Mouse (Mus musculus) gastrocnemius, postnatal 4 days (tissue): ENCODE measurements around the gene Catsperz. TPM values are rescaled to one million over a fixed set of nuclear protein-coding genes. Genes with fewer than 3 reads are reported as not detected.
A peak's percentile ranks its signal among the peaks of the same experiment; 100 is the strongest.

Source experiments
- microRNA-seq: library from miRNA; unstranded; fragments of <30 nt; microRNA quantifications from one replicate; pipeline ENCODE4 v1.2.0, GENCODE M21; 2021
- total RNA-seq, 2 experiments: library from RNA; stranded (reverse); gene quantifications; 2 replicates each; pipeline ENCODE4 v1.2.3; 2021

Catsperz gene
- total RNA-seq, 2 experiments from 2014 or later, result not detected

Small RNA genes lying within 50 kb of the gene (microRNA-seq; reads per million reads assigned to microRNA genes)
- gene Mir6990, result 2.1 reads per million, percentile 2 among the genes with 10 or more reads in this experiment

Other genes starting within 250 kb of the Catsperz start
- gene Rps6ka4, start 84.7 kb downstream of the Catsperz start, total RNA-seq, result 10 to 100 TPM; 17.8 to 18.7 TPM
- gene Ccdc88b, start 67.2 kb downstream of the Catsperz start, total RNA-seq, result 1 to 10 TPM; 1.3 to 2.9 TPM
- gene Trmt112, start 15.7 kb downstream of the Catsperz start, total RNA-seq, result 10 to 100 TPM; 54.7 to 56.4 TPM
- gene Prdx5, start 15.3 kb downstream of the Catsperz start, total RNA-seq, result 100 to 1,000 TPM; 137 to 142 TPM
- gene Esrra, start 3.6 kb downstream of the Catsperz start, total RNA-seq, result 10 to 100 TPM; 44.1 to 44.7 TPM
- gene Kcnk4, start 9.1 kb upstream of the Catsperz start, total RNA-seq, result under 1 TPM in 1 of 2 experiments, not detected in 1; 0.39 TPM
- gene Bad, start 16.5 kb upstream of the Catsperz start, total RNA-seq, result 10 to 100 TPM; 31.6 to 34.4 TPM
- 10 to 100 TPM; 13.7 to 14.4 TPM for gene Gpr137, start 17.1 kb upstream of the Catsperz start, total RNA-seq
- 100 to 1,000 TPM; 364 to 392 TPM for gene Ppp1r14b, start 49.6 kb upstream of the Catsperz start, total RNA-seq
- 10 to 100 TPM; 22.2 to 23.9 TPM for gene Plcb3, start 51.1 kb upstream of the Catsperz start, total RNA-seq
- 10 to 100 TPM; 25.3 to 28.6 TPM for gene Fkbp2, start 55.1 kb upstream of the Catsperz start, total RNA-seq
- 10 to 100 TPM; 68.0 to 73.0 TPM for gene Vegfb, start 62.3 kb upstream of the Catsperz start, total RNA-seq
- 10 to 100 TPM; 32.3 to 34.2 TPM for gene Dnajc4, start 67.2 kb upstream of the Catsperz start, total RNA-seq
- 10 to 100 TPM; 17.1 to 23.6 TPM for gene Nudt22, start 70.7 kb upstream of the Catsperz start, total RNA-seq
- 10 to 100 TPM; 18.4 to 19.5 TPM for gene Trpt1, start 70.8 kb upstream of the Catsperz start, total RNA-seq
- gene Fermt3, start 94.1 kb upstream of the Catsperz start, total RNA-seq, result 1 to 10 TPM; 5.3 to 5.4 TPM
- 100 to 1,000 TPM; 122 to 129 TPM for gene Stip1, start 114.6 kb upstream of the Catsperz start, total RNA-seq
- gene Macrod1, start 131.4 kb upstream of the Catsperz start, total RNA-seq, result 100 to 1,000 TPM; 233 to 237 TPM
- gene Flrt1, start 180.3 kb upstream of the Catsperz start, total RNA-seq, result 1 to 10 TPM in 1 of 2 experiments, under 1 TPM in 1; 0.91 to 1.4 TPM